Mouse (Mus musculus) E14TG2a.4 (cell line): ENCODE measurements around the gene Gm42742.

Experiments
- H3K27me3 ChIP-seq: 2 replicates; pipeline ENCODE4 v1.6.1; 2014; ENCODE audit warnings: low read length, control low read depth; ENCODE audit not compliant: insufficient read depth
- H3K36me3 ChIP-seq: 2 replicates; pipeline ENCODE4 v1.6.1; 2014; ENCODE audit warnings: low read length, control low read depth; ENCODE audit not compliant: insufficient read depth
- H3K4me1 ChIP-seq: replicated peaks from 2 replicates; pipeline ENCODE4 v1.6.1; 2014; ENCODE audit warnings: low read depth, low read length, control low read depth
- H3K4me3 ChIP-seq: replicated peaks from 2 replicates; pipeline ENCODE4 v1.5.1; 2014; ENCODE audit warnings: mild to moderate bottlenecking, low read length
- H3K9me3 ChIP-seq: 2 replicates; pipeline ENCODE4 v1.6.1; 2014; ENCODE audit warnings: low read length, control low read depth
- CTCF ChIP-seq: conservative IDR thresholded peaks from 2 replicates; pipeline ENCODE4 v1.5.1; 2014; ENCODE audit warnings: low read length
- NANOG ChIP-seq: IDR thresholded peaks from 2 replicates; pipeline ENCODE4 v1.6.1; 2014; ENCODE audit warnings: borderline replicate concordance, low read length, mixed read lengths
- POU5F1 ChIP-seq: IDR thresholded peaks from 2 replicates; pipeline ENCODE4 v1.6.1; 2014; ENCODE audit warnings: low read length, borderline replicate concordance

Gm42742 gene

DNA sequence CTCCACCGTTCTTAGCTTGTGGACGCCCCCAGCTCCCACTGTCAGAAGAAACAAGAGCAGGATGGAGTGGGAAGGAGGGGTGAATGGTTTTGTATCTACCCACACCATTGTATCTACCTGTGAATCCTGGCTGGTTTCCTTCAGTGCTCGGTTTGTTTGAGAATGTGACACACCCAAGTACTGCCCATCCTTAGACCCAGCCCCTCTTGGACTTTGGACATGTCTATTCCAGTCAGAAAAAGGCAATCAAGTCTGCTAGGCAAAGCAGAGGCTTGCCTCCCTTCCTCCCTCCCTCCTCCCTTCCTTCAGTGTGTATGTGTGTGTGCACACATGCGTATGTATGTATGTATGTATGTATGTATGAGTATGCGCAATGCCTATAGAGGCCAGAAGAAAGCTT is 17.3 kb downstream of the Gm42742 start:
- no peak for TF ChIP-seq CTCF
- no peak for TF ChIP-seq NANOG
- TF ChIP-seq POU5F1, result no peak
- no peaks in the 10 kb centered on the region for H3K27me3 ChIP-seq
- no peaks in the 10 kb centered on the region for H3K9me3 ChIP-seq
- peaks cover 64% of the 10 kb centered on the region for H3K4me1 ChIP-seq
- peaks cover 24% of the 10 kb centered on the region for H3K36me3 ChIP-seq
- peak overlapping the region; percentile 49 for H3K4me3 ChIP-seq

DNA sequence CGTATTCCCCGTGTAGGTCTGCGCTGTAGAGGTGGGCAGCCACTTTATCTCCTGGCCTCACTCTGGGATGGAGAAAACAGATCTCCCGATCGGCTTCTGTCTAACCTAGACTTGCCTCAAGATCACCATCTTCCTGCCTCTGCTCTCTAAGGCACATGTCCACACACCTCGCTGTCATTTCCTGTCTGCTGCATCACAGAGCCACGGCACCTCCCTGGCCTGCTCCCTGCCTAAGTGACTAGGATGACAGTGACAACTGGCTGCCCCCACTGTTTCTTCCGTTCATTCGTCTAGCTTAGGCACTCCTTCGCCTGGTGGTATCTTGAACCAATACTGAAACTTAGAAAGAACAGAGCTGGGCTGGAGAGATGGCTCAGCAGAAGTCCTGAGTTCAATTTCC is 21.3 kb downstream of the Gm42742 start:
- no peaks in the 10 kb centered on the region for H3K27me3 ChIP-seq
- peaks cover 36% of the 10 kb centered on the region for H3K4me1 ChIP-seq
- TF ChIP-seq CTCF (no peak), POU5F1 (no peak), NANOG (no peak)
- H3K36me3 ChIP-seq, result peaks cover 53% of the 10 kb centered on the region
- no peaks in the 10 kb centered on the region; the same call in 1 of the 2 replicates for H3K9me3 ChIP-seq
- H3K4me3 ChIP-seq, result no peak overlapping the region

DNA sequence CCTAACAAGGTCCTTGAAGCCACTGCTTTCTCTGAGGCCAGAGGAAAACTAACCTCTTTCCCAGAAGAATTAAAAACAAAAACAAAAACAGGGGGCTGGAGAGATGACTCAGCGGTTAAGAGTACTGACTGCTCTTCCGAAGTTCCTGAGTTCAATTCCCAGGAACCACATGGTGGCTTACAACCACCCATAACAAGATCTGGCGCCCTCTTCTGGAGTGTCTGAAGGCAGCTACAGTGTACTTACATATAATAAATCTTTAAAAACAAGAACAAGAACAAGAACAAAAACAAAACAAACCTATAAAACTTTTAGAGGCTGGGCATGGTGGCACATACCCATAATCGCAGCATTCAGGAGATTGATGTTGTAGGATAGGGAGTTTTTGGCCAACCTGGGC is 24.4 kb downstream of the Gm42742 start:
- TF ChIP-seq CTCF (peak; percentile 46), POU5F1 (no peak)
- H3K4me3 ChIP-seq, result no peak overlapping the region
- H3K27me3 ChIP-seq, result no peaks in the 10 kb centered on the region
- H3K4me1 ChIP-seq, result peaks cover 24% of the 10 kb centered on the region
- peaks cover 71% of the 10 kb centered on the region for H3K36me3 ChIP-seq
- H3K9me3 ChIP-seq, result no peaks in the 10 kb centered on the region; the same call in 1 of the 2 replicates

DNA sequence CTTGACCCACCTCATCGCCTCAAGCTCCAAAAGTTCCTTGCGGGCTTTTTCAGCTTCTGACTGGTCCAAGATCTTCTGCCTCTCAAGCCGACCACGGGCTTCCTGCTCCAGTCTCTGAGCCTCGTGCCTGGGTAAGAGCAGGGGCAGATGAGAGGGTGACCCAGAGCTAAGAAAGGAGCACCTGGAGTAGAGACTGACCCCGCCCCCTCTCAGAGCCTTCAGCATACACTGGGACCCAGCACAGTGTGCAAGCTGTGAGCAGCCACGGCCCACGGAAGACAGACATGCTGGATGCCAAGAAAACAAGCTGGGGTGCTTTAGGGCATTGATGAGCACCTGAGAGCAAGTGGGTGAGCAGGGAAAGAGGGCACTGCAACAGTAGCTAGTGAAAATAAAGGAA is 32.1 kb downstream of the Gm42742 start:
- peak overlapping the region; percentile 50 for H3K4me3 ChIP-seq
- TF ChIP-seq CTCF (no peak), POU5F1 (no peak), NANOG (no peak)

DNA sequence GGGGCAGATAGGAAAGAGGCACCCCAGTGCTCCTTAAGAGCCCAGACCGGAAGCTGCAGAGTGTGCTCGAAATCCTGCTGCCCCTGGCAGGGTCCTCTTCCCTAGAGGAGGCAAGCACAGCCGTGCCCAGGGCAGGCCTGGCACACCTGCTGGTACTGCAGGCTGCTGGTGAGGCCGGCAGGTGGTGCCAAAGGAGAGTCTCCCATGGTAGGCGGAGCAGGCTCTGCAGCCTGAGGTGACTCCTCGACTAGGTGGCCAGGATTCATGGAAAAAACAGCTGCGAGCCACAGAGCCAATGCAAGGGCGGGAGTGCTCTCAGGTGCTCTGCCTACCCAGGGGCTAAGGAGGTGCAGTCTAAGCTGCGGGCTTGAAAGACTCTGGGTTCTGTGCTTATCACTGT is 34.6 kb downstream of the Gm42742 start:
- Histone ChIP-seq H3K9me3 (no peaks in the 10 kb centered on the region), H3K4me3 (0 out of 2 replicates have a peak overlapping the region, but pooled peaks have one; percentile 21), H3K4me1 (peaks cover 44% of the 10 kb centered on the region), H3K27me3 (no peaks in the 10 kb centered on the region), H3K36me3 (peaks cover 40% of the 10 kb centered on the region)
- TF ChIP-seq POU5F1 (no peak), CTCF (no peak; the same call in 1 of the 2 replicates), NANOG (no peak)

More for the DNA sequence above, 32.1 kb downstream of the Gm42742 start:
- Histone ChIP-seq H3K36me3 (peaks cover 55% of the 10 kb centered on the region), H3K9me3 (no peaks in the 10 kb centered on the region), H3K27me3 (no peaks in the 10 kb centered on the region), H3K4me1 (peaks cover 57% of the 10 kb centered on the region)

DNA sequence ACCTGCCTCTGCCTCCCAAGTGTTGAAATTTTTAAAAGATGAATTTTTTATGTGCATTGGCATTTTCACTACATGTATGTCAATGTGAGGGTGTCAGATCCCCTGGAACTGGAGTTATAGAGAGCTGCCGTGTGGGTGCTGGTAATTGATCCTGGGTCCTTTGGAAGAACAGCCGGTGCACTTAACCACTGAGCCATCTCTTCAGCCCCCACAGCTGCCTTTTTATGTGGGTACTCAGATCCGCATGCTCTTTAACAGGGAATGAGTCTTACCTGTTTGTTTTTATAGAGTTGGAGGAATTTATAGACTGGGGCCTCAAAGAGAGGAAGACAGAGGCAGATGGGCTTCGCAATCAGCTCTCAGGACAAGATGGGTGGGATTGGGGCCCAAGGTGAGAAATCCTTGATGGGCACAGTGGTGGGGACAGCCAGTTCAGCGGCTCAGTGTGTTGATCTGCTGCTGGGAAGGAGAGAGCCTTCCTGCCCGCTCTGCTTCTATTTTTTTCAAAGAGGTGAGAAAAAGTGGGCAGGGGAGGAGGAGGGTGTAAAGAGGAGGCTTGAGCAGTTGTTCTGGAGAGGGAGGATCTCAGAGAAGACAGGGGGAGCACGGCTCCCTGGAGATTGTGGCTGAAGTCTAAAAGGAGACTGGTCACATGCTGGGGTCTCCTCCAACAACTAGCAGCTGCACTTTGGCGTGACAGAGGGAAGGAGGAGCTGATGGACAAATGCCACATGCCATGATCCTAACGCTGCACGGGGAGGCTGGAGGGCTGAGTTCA is 36.0 kb downstream of the Gm42742 start:
- Histone ChIP-seq H3K4me3 (no peak overlapping the region), H3K9me3 (no peaks in the 10 kb centered on the region), H3K36me3 (peaks cover 48% of the 10 kb centered on the region), H3K27me3 (no peaks in the 10 kb centered on the region), H3K4me1 (peaks cover 39% of the 10 kb centered on the region)
- TF ChIP-seq NANOG, result no peak
- TF ChIP-seq CTCF, result no peak
- no peak for TF ChIP-seq POU5F1

DNA sequence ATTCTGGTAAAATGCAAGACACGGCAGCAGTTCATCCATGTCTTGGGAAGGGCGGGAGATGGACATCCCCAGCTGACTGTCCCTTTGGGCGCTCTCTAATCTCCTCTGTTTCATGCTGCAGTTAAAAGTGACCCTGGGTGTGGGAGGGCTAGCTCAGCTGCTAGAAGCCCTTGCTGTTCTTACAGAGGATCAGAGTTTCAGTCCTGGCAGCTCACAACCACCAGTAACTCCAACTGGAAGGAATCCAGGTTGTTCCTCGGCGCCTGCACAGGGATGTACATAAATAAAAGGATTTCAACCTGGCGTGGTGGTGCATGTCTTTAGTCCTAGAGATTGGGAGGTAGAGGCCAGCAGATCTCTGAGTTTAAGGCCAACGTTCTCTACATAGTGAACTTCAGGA is 37.8 kb downstream of the Gm42742 start:
- Histone ChIP-seq H3K36me3 (peaks cover 49% of the 10 kb centered on the region), H3K9me3 (no peaks in the 10 kb centered on the region), H3K4me3 (no peak overlapping the region), H3K27me3 (no peaks in the 10 kb centered on the region), H3K4me1 (peaks cover 39% of the 10 kb centered on the region)
- TF ChIP-seq POU5F1, result no peak
- TF ChIP-seq CTCF, result no peak
- no peak for TF ChIP-seq NANOG

DNA sequence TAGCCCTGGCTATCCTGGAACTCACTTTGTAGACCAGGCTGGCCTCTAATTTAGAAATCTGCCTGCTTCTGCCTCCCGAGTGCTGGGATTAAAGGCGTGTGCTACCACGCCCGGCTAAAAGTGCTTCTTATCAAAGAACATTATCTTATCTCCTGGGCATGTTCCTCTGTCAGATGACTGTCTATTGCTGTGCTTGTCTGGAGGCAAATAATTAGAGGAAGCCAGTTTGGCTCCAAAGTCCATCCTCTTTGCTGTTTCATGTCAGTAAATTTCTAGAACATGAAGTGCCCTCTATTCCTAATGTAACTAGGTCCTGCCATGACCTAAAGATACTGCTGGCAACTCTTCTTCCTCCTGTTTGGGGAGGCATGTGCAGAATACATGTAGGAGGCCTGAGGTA is 38.8 kb downstream of the Gm42742 start:
- Histone ChIP-seq H3K27me3 (no peaks in the 10 kb centered on the region), H3K9me3 (no peaks in the 10 kb centered on the region), H3K36me3 (peaks cover 48% of the 10 kb centered on the region), H3K4me1 (peaks cover 42% of the 10 kb centered on the region), H3K4me3 (no peak overlapping the region)
- TF ChIP-seq POU5F1 (no peak), CTCF (no peak), NANOG (no peak)

DNA sequence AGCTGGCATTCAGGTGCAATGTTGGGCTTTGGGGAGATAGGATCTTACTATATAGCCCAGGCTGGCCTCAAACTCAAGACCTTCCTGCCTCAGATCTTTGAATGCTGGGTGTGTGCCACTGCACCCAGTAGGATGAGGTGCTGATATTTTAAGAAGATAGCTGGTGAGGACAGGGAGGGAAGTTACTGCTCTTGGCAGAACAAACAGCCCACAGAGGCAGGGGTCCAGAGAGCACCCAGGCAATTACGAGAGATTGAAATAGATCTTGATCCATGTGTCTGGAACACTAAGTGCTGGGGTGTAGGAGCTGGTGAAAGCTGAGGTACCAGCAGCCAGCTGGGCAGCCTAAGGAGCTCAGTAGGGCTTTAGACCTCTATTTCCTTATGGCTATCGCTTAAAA is 39.3 kb downstream of the Gm42742 start:
- H3K4me1 ChIP-seq, result peaks cover 40% of the 10 kb centered on the region
- H3K27me3 ChIP-seq, result no peaks in the 10 kb centered on the region
- no peaks in the 10 kb centered on the region for H3K9me3 ChIP-seq
- no peak for TF ChIP-seq POU5F1
- TF ChIP-seq CTCF, result no peak
- no peak for TF ChIP-seq NANOG
- H3K4me3 ChIP-seq, result no peak overlapping the region
- H3K36me3 ChIP-seq, result peaks cover 43% of the 10 kb centered on the region
